Mouse (Mus musculus) ovary, adult 18-20 months (tissue): ENCODE results near the gene Rps3.

ENCODE experiments used
- DNase-seq: peaks from one replicate; pipeline ENCODE4 v3.0.0; 2022; ENCODE audit warnings: low spot score, mixed read lengths

Gene Rps3

GRCm38 (mm10) chr7:99476558-99477114 lies 6.9 kb downstream of the Rps3 start:
- no peak for DNase-seq

- no peak for DNase-seq
Observed at GRCm38 (mm10) chr7:99475562-99475911, 8.0 kb downstream of the Rps3 start.

GRCm38 (mm10) chr7:99474836-99475561 lies 8.5 kb downstream of the Rps3 start:
- no peak for DNase-seq

- DNase-seq = no peak
Observed at GRCm38 (mm10) chr7:99473638-99474407, 9.7 kb downstream of the Rps3 start.

DNA sequence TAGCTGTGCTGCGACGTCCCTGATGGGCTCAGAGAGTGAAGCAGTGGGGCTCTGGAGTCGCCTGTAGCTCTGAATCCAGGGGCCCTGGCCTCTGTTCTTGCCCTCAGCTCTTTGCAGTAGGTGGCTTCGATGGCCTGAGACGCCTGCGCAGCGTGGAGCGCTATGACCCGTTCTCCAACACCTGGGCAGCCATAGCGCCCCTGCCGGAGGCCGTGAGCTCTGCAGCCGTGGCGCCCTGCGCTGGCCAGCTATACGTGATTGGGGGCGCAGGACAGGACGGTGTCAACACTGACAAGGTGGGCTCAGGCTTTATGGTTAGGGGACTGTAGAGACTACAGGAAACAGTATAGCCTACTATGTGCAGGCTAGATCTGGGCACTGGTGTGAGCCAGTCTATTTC lies 12.0 kb downstream of the Rps3 start:
- DNase-seq = no peak

- no peak for DNase-seq
Observed at GRCm38 (mm10) chr7:99469680-99470405, 13.7 kb downstream of the Rps3 start.

DNA sequence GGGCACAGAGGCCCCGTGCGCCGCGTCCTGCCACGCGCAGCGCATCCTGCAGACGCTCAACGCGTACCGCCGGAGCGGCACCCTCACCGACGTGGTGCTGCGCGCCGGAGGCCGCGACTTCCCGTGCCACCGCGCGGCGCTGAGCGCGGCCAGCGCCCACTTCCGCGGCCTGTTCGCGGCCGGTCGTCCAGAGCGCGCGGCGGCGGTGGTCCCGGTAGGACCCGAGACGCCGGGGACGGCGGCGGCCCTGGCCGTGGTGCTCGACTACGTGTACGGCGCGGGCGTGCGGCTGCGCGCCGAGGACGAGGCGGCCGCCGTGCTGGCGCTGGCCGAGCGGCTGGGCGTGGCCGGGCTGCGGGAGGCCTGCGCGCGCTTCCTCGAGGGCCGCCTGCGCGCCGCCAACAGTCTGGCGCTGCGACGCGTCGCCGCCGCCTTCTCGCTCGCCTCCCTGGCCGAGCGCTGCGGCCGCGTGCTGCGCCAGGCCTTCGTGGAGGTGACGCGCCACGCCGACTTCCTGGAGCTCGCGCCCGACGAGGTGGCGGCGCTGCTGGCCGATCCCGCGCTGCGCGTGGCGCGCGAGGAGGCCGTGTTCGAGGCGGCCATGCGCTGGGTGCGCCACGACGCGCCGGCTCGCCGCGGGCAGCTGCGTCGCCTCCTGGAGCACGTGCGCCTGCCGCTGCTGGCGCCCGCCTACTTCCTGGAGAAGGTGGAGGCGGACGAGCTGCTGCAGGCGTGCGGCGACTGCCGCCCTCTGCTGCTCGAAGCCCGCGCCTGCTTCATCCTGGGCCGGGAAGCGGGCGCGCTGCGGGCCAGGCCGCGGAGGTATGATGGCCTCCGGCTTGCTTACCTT lies 15.0 kb downstream of the Rps3 start:
- peak; percentile 55 for DNase-seq

GRCm38 (mm10) chr7:99467916-99468282 lies 15.6 kb downstream of the Rps3 start:
- DNase-seq = no peak

- DNase-seq = no peak
Observed at GRCm38 (mm10) chr7:99465811-99466210, 17.7 kb downstream of the Rps3 start, which contains the start of gene Klhl35. Klhl35 (plus strand) TSS chr7:99466004.

GRCm38 (mm10) chr7:99463120-99463519 lies 20.4 kb downstream of the Rps3 start:
- DNase-seq = no peak

- no peak for DNase-seq
Observed at GRCm38 (mm10) chr7:99459888-99460652, 23.5 kb downstream of the Rps3 start.

DNA sequence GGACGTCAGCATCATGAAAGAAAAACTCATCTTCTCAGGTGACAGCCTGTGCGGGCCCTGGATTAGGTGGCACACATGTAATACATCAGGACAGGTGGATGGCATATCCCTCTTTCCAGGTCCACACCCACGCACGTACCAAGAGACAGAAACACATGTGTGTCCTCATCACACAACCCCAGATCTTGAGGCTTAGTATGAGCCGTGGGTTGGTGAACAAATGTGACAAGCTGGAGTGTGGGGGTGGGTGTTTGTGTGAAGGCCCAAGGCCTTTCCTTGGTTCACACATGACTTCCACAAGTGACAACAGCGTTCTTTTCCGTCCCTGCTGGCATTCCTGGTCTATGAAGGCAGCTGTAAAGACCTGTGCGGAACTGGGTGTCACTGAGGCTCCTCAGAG lies 24.7 kb downstream of the Rps3 start:
- DNase-seq = no peak

- DNase-seq = no peak
Observed at GRCm38 (mm10) chr7:99454044-99454443, 29.5 kb downstream of the Rps3 start.

DNA sequence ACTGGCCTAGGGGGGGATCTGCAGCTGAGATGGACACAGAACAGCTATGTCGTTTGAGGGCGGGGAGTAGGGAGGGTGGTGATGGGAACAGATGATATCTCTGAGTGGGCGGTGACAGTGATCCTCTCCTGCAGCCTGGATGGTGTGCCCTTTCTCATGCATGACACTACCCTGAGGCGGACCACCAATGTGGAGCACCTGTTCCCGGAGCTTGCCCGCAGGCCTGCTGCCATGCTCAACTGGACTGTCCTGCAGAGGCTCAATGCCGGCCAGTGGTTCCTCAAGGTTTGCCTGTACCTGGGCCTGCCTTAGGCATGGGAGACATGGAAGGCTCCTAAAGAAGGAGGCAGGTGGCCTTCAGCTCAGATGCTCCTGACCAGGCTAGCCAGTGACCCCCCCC lies 30.7 kb downstream of the Rps3 start:
- DNase-seq = no peak

GRCm38 (mm10) chr7:99450703-99451102 lies 32.8 kb downstream of the Rps3 start:
- DNase-seq = no peak

- no peak for DNase-seq
Observed at GRCm38 (mm10) chr7:99449751-99450150, 33.8 kb downstream of the Rps3 start.

DNA sequence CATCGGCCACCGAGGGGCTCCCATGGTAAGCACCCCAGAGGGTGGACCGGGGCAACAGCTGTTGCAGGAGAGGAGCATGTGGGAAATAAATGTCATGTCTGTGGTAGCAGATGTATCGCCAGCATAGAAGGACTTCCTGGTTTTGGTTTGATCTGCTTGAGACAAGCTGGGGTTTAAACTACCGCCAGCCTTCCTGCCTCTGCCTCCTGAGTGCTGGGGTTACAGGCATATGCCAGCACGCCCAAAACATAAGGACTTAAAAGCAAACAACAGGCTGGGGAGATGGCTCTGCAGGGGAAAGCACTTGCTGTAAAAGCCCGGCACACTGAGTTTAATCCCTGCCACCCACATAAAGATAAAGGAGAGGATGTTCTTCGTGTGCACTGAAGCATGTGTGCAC lies 34.5 kb downstream of the Rps3 start:
- DNase-seq = no peak

DNA sequence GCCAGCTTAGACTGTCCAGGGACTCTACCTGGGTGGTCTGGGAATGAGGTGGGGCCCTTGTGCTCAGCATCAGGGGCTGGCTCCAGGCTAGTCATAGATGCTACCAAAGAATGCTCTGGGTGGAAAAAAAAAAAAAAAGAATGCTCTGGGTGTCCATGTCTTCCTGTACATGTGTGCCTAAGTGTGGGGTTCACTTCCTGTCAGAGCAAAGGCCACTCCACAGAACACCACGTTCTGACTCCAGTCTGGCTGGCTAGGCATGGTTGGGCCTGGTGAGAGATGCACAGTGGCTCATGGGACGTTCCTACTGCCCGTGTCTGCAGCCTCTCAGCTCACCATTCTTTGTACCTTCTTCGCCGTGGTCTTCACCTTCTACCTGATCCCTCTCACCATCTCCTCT lies 34.9 kb downstream of the Rps3 start:
- DNase-seq = no peak

DNA sequence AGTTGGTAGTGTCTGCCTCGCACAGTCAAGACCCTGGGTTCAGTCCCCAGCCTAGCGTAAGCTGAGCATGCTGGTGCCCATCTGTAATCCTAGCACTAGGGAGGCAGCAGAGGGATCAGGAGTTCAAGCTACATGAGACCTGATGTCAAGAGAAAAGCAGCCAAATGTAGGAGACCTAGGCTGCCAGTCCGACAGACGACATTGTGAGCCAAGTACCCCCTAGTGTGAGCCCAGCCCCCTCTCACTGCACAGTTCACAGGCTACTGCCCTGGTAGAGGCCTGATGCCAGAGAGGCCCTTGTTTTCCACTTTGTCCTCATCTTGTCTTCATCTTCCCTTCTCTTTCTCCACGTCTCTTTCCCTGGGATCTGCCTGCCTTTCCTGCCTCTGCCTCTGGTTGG lies 36.2 kb downstream of the Rps3 start:
- no peak for DNase-seq

GRCm38 (mm10) chr7:99445833-99446232 lies 37.7 kb downstream of the Rps3 start:
- no peak for DNase-seq

GRCm38 (mm10) chr7:99444012-99444411 lies 39.5 kb downstream of the Rps3 start:
- DNase-seq = no peak
